Mouse (Mus musculus): ENCODE data around the gene Tmem8b. TPM values are rescaled to one million over a fixed set of nuclear protein-coding genes. Genes with fewer than 3 reads are reported as not detected.

The Tmem8b gene
- polyA plus RNA-seq, 1 experiment from 2014 or later: 4.9 TPM

GRCm38 (mm10) chr4:43726228-43726993 lies 57.6 kb downstream of the Tmem8b start:
- Histone ChIP-seq H3K4me2 (no peak overlapping the region), H3K36me3 (no peaks in the 10 kb centered on the region), H3K27me3 (no peaks in the 10 kb centered on the region), H3K9me3 (no peaks in the 10 kb centered on the region), H3K4me3 (no peak overlapping the region), H3K27ac (peak overlapping the region; percentile 87), H3K9ac (no peak overlapping the region), H3K4me1 (peaks cover 55% of the 10 kb centered on the region)
- 43% methylated on average over 12 of the region's 12 CpGs for WGBS
- no peak; the same call in 1 of the 2 replicates for ATAC-seq (ENCODE audit: borderline replicate concordance, extremely low read depth, low FRiP score, low TSS enrichment)

DNA sequence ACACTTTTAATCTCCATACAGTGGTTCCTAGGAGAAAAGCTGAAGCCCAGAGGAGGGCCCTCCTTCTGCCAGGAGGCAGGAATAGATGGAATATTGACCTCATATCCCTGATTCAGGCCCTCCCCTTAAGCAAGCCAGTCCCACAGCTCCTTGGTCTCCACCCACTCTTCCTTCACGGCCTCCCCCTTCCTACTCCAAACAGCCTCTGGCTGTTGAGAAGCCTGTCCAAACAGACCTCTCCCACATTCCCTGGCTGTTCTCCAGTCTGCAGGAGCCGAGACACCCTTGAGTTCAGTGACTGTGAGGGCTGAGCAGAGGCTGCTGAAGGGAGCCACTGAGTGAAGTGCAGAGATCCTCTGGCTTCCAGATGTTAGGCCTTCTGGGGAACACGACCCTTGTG lies 58.2 kb downstream of the Tmem8b start, which contains the start of gene Hrct1:
Hrct1 (plus strand) TSS at position 194 of the 400 bp plus-strand sequence.
- ATAC-seq (ENCODE audit: borderline replicate concordance, extremely low read depth, low FRiP score, low TSS enrichment): peak; percentile 77
- no peak within 1 kb of the TSS for H3K9ac ChIP-seq
- H3K4me2 ChIP-seq: no peak within 1 kb of the TSS
- H3K4me3 ChIP-seq: no peak within 1 kb of the TSS
- H3K27me3 ChIP-seq: no peaks in the 10 kb centered on the region
- peak within 1 kb of the TSS; percentile 87 for H3K27ac ChIP-seq
- H3K4me1 ChIP-seq: peaks cover 55% of the 10 kb centered on the region
- WGBS: 8% methylated on average over 3 of the region's 3 CpGs
- no peaks in the 10 kb centered on the region for H3K9me3 ChIP-seq
- H3K36me3 ChIP-seq: no peaks in the 10 kb centered on the region

GRCm38 (mm10) chr4:43727718-43728575 lies 59.2 kb downstream of the Tmem8b start:
- H3K27me3 ChIP-seq: no peaks in the 10 kb centered on the region
- H3K4me2 ChIP-seq: no peak overlapping the region
- no peaks in the 10 kb centered on the region for H3K36me3 ChIP-seq
- ATAC-seq (ENCODE audit: borderline replicate concordance, extremely low read depth, low FRiP score, low TSS enrichment): no peak
- no peak overlapping the region for H3K9ac ChIP-seq
- 61% methylated on average over 7 of the region's 7 CpGs for WGBS
- no peaks in the 10 kb centered on the region for H3K9me3 ChIP-seq
- H3K4me1 ChIP-seq: peaks cover 55% of the 10 kb centered on the region
- H3K27ac ChIP-seq: peak overlapping the region; percentile 87
- no peak overlapping the region for H3K4me3 ChIP-seq

GRCm38 (mm10) chr4:43728576-43728954 lies 59.8 kb downstream of the Tmem8b start:
- H3K27ac ChIP-seq: peak overlapping the region; percentile 87
- no peak overlapping the region for H3K4me3 ChIP-seq
- H3K9me3 ChIP-seq: no peaks in the 10 kb centered on the region
- peaks cover 55% of the 10 kb centered on the region for H3K4me1 ChIP-seq
- H3K4me2 ChIP-seq: no peak overlapping the region
- peak; percentile 49; the same call in 1 of the 2 replicates for ATAC-seq (ENCODE audit: borderline replicate concordance, extremely low read depth, low FRiP score, low TSS enrichment)
- no peaks in the 10 kb centered on the region for H3K27me3 ChIP-seq
- no peaks in the 10 kb centered on the region for H3K36me3 ChIP-seq
- H3K9ac ChIP-seq: no peak overlapping the region
- WGBS: 16% methylated on average over 5 of the region's 5 CpGs

DNA sequence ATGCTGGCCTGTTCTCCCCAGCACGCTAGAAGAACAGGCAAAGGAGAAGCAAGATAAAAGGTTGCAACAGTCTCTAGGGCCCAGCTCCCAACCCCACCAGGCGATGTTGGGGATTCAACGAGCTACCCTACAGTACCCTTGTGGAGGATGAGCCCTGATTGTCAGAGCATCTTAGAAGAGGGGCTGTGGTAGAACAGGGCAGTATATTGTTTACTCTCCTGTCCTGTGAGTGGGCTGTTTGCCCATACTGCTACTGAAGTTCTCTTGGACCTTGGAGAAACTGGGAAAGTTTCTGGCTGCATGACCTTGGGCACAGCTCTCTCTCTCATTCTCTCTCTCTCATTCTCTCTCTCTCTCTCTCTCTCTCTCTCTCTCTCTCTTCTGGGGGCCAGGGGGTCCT lies 60.4 kb downstream of the Tmem8b start:
- Histone ChIP-seq H3K4me1 (peaks cover 55% of the 10 kb centered on the region), H3K27ac (peak overlapping the region; percentile 87), H3K4me3 (no peak overlapping the region), H3K27me3 (no peaks in the 10 kb centered on the region), H3K36me3 (no peaks in the 10 kb centered on the region), H3K9me3 (no peaks in the 10 kb centered on the region), H3K4me2 (no peak overlapping the region), H3K9ac (no peak overlapping the region)
- no peak for ATAC-seq (ENCODE audit: borderline replicate concordance, extremely low read depth, low FRiP score, low TSS enrichment)
- 33% methylated on average over 3 of the region's 3 CpGs for WGBS

- H3K27ac ChIP-seq: peak within 1 kb of the TSS; percentile 87
- peaks cover 55% of the 10 kb centered on the region for H3K4me1 ChIP-seq
- no peak within 1 kb of the TSS for H3K9ac ChIP-seq
- no peaks in the 10 kb centered on the region for H3K9me3 ChIP-seq
- ATAC-seq (ENCODE audit: borderline replicate concordance, extremely low read depth, low FRiP score, low TSS enrichment): no peak
- no peaks in the 10 kb centered on the region for H3K36me3 ChIP-seq
- H3K4me2 ChIP-seq: peak within 1 kb of the TSS; percentile 1; the same call in 1 of the 2 replicates
- no peak within 1 kb of the TSS for H3K4me3 ChIP-seq
- 24% methylated on average over 14 of the region's 14 CpGs for WGBS
- no peaks in the 10 kb centered on the region for H3K27me3 ChIP-seq
These were observed 61.2 kb downstream of the Tmem8b start, which contains the start of gene Spaar for GRCm38 (mm10) chr4:43729794-43730550. Gene Spaar, plus strand, starts transcription at chr4:43730034.

DNA sequence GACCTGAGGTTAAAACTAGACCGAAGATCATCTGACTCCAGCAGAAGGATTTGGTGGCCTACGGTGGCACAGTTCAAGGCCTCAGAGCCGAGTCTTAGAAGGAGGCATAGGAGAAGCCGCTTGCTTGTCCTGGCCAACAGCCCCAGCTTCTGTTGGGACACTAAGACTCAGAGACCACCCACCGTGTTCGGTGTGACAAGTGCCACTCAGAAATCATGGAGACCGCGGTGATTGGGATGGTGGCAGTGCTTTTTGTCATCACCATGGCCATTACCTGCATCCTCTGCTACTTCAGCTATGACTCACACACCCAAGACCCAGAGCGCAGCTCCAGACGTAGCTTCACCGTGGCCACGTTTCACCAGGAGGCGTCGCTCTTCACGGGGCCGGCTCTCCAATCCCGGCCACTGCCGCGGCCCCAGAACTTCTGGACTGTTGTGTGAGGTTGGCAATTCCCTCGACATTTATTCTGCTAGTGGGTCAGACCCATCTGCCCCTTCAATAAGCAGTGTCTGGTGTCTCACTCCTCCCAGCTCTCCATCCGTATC lies 62.1 kb downstream of the Tmem8b start:
- Histone ChIP-seq H3K36me3 (no peaks in the 10 kb centered on the region), H3K4me2 (0 out of 2 replicates have a peak overlapping the region, but pooled peaks have one; percentile 1), H3K27me3 (no peaks in the 10 kb centered on the region), H3K9ac (no peak overlapping the region), H3K4me1 (peaks cover 55% of the 10 kb centered on the region), H3K9me3 (no peaks in the 10 kb centered on the region), H3K4me3 (no peak overlapping the region), H3K27ac (peak overlapping the region; percentile 87)
- WGBS: 60% methylated on average over 21 of the region's 21 CpGs
- ATAC-seq (ENCODE audit: borderline replicate concordance, extremely low read depth, low FRiP score, low TSS enrichment): no peak

DNA sequence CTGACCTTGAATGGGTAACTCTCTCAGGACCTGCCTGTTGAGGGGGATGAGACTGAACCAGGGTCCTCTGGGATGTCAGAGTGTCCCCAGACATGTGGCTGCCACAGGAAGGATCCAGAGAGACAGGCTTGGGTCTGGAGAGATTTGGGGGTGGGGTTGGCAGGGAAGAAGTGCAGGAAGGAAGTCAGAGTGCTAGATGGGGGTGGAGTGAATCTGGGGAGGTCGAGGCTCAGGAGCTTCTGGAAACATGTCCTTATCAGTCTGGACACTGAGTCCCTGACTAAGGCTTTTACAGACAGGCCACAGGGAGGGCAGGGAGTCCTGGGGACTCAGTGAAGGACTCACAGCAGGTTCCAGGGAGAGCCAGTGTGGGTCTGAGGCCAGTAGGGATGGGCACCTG lies 63.4 kb downstream of the Tmem8b start:
- Histone ChIP-seq H3K4me2 (no peak overlapping the region), H3K36me3 (no peaks in the 10 kb centered on the region), H3K27ac (no peak overlapping the region), H3K4me3 (no peak overlapping the region), H3K4me1 (peaks cover 42% of the 10 kb centered on the region), H3K9me3 (no peaks in the 10 kb centered on the region), H3K27me3 (no peaks in the 10 kb centered on the region), H3K9ac (no peak overlapping the region)
- ATAC-seq (ENCODE audit: borderline replicate concordance, extremely low read depth, low FRiP score, low TSS enrichment): no peak
- WGBS: 0% methylated on average over 1 of the region's 1 CpGs

DNA sequence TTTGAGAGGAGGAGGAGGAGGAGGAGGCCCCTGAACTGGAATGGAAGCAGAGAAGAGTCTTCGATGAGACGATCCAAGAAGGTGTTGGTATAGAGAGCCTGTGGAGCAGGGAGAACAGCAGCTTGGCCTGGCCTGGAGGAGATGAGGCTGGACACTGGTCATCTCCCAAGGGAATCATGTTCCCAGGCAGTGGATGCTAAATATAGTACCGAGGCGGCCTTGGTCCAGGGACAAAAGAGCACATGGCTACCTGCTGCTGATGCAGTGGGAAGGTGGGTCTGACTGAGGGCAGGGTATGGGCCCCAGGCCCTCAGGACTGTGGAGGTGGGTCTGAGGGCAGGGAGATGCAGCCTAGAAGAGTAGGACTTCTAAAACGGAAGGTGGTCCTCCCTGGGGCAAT lies 64.4 kb downstream of the Tmem8b start:
- no peak for ATAC-seq (ENCODE audit: borderline replicate concordance, extremely low read depth, low FRiP score, low TSS enrichment)
- H3K4me1 ChIP-seq: peaks cover 32% of the 10 kb centered on the region
- no peaks in the 10 kb centered on the region for H3K9me3 ChIP-seq
- no peak overlapping the region for H3K4me3 ChIP-seq
- H3K36me3 ChIP-seq: no peaks in the 10 kb centered on the region
- WGBS: 79% methylated on average over 5 of the region's 5 CpGs
- no peak overlapping the region for H3K9ac ChIP-seq
- no peak overlapping the region for H3K4me2 ChIP-seq
- no peaks in the 10 kb centered on the region for H3K27me3 ChIP-seq
- no peak overlapping the region for H3K27ac ChIP-seq

DNA sequence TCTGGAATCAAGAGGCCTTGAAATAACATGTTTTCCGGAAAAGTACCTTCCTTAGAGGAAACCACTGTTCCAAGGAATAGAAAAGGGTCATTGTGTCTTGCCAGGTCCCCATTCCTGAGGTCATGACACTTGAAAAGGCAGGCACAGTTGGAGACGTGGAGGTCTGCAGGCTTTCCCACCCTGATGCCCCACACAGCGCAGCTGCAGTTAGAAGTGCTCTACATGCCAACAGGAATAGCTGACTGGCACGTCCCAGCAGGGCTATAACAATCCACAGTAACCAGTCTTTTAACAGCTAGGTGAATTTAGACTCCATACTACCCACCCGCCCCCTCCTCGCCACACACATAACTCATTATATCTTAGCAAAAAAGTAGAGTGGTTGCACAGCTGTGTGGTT lies 68.4 kb downstream of the Tmem8b start:
- Histone ChIP-seq H3K27me3 (no peaks in the 10 kb centered on the region), H3K27ac (peak overlapping the region; percentile 31; the same call in 1 of the 2 replicates), H3K4me3 (no peak overlapping the region), H3K9me3 (no peaks in the 10 kb centered on the region), H3K4me1 (no peaks in the 10 kb centered on the region), H3K4me2 (no peak overlapping the region), H3K36me3 (no peaks in the 10 kb centered on the region), H3K9ac (no peak overlapping the region)
- 55% methylated on average over 6 of the region's 6 CpGs for WGBS
- peak; percentile 34; the same call in 1 of the 2 replicates for ATAC-seq (ENCODE audit: borderline replicate concordance, extremely low read depth, low FRiP score, low TSS enrichment)

DNA sequence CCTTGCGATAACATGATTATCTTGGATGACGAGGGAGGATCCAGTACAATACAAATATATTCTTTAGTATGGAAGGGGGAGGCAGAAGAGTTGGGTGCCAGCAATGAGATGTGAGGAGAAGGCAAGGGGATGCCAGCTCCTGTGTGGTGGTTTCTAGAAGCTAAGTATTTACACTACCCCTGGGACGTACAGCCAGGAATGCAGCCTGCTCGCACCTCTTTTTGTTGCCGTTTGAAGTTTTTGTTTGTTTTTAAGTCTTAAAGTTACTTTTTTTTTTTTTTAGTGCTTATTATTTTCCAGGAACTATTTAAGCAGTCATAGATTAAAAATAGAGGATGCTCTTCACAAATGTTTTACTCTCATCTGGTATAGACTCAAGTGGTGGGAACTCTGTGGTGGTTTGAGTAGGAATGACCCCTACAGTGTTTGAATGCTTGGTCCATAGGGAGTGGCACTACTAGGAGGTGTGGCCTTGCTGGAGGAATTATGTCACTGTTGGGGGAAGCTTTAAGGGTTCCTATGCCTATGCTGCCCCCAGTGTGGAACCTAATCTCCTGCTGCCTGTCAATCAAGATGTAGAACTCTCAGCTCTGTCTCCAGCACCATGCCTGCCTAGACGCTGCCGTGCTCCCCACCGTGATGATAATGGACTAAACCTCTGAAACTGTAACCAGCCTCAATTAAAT lies 70.4 kb downstream of the Tmem8b start:
- Histone ChIP-seq H3K9ac (no peak overlapping the region), H3K4me3 (no peak overlapping the region), H3K4me1 (no peaks in the 10 kb centered on the region), H3K4me2 (no peak overlapping the region), H3K36me3 (no peaks in the 10 kb centered on the region), H3K9me3 (no peaks in the 10 kb centered on the region), H3K27me3 (no peaks in the 10 kb centered on the region), H3K27ac (no peak overlapping the region; the same call in 1 of the 2 replicates)
- ATAC-seq (ENCODE audit: borderline replicate concordance, extremely low read depth, low FRiP score, low TSS enrichment): no peak
- 45% methylated on average over 8 of the region's 8 CpGs for WGBS
